Mouse (Mus musculus) myocyte (in vitro differentiated cells): Measurements from ENCODE around the gene Ptpa.

ENCODE experiments used
- CEBPB ChIP-seq: IDR thresholded peaks from 2 replicates; pipeline ENCODE4 v1.6.1; 2011; ENCODE audit warnings: mild to moderate bottlenecking, moderate library complexity; ENCODE audit not compliant: poor library complexity, insufficient read depth, severe bottlenecking
- E2F4 ChIP-seq: IDR thresholded peaks from one replicate; pipeline ENCODE4 v1.6.1; 2011; ENCODE audit warnings: mild to moderate bottlenecking, control low read depth, moderate library complexity; ENCODE audit not compliant: insufficient read depth
- MAX ChIP-seq: IDR thresholded peaks from one replicate; pipeline ENCODE4 v1.6.1; 2011; ENCODE audit warnings: low read depth, mild to moderate bottlenecking, control low read depth
- MYOD1 ChIP-seq, 3 experiments: IDR thresholded peaks; one replicate each; pipeline ENCODE4 v1.6.1; 2011; ENCODE audit warnings: control low read depth in 2 of 3, low read depth in 2 of 3, mild to moderate bottlenecking in 2 of 3, moderate library complexity in 1 of 3; ENCODE audit not compliant: insufficient read length in 2 of 3, control insufficient read depth in 1 of 3
- MYOG ChIP-seq, 3 experiments: IDR thresholded peaks; one replicate each; pipeline ENCODE4 v1.6.1; 2011; ENCODE audit warnings: control low read depth in 2 of 3, low read depth in 2 of 3, mild to moderate bottlenecking in 2 of 3; ENCODE audit not compliant: insufficient read length in 2 of 3, control insufficient read depth in 1 of 3, insufficient read depth in 1 of 3
- POLR2A ChIP-seq: IDR thresholded peaks from one replicate; pipeline ENCODE4 v1.6.1; 2011; ENCODE audit warnings: low read depth, mild to moderate bottlenecking, control low read depth, moderate library complexity; ENCODE audit not compliant: insufficient read length
- POLR2AphosphoS2 ChIP-seq: IDR thresholded peaks from one replicate; pipeline ENCODE4 v1.6.1; 2011; ENCODE audit warnings: low read depth, control low read depth; ENCODE audit not compliant: insufficient read length
- SRF ChIP-seq: IDR thresholded peaks from one replicate; pipeline ENCODE4 v1.6.1; 2011; ENCODE audit warnings: low read depth; ENCODE audit not compliant: control insufficient read depth, insufficient read length
- TCF12 ChIP-seq: IDR thresholded peaks from one replicate; pipeline ENCODE4 v1.6.1; 2011; ENCODE audit warnings: mild to moderate bottlenecking, control low read depth; ENCODE audit not compliant: poor library complexity, insufficient read depth, severe bottlenecking
- TCF3 ChIP-seq: IDR thresholded peaks from one replicate; pipeline ENCODE4 v1.6.1; 2011; ENCODE audit warnings: low read depth, control low read depth; ENCODE audit not compliant: insufficient read length
- USF1 ChIP-seq: IDR thresholded peaks from one replicate; pipeline ENCODE4 v1.6.1; 2011; ENCODE audit warnings: low read depth, mild to moderate bottlenecking, control low read depth, moderate library complexity

- TF ChIP-seq POLR2A (no peak), SRF (no peak), TCF12 (no peak), TCF3 (no peak), MAX (no peak), CEBPB (no peak), E2F4 (no peak), POLR2AphosphoS2 (no peak), MYOG (IDR thresholded peaks at IDR 0.05; ENCODE audit: control insufficient read depth in 1 of 3, insufficient read depth in 1 of 3, insufficient read length in 2 of 3, low read depth in 2 of 3) (no peak), USF1 (no peak), MYOD1 (IDR thresholded peaks at IDR 0.05; ENCODE audit: control insufficient read depth in 1 of 3, insufficient read length in 2 of 3, low read depth in 2 of 3) (no peak)
Measured at GRCm38 (mm10) chr2:30385591-30385990, 30.2 kb upstream of the Ptpa start.
